Mouse (Mus musculus) heart, embryonic 15.5 days (tissue): ENCODE data around the gene Ccnf. TPM values are rescaled to one million over a fixed set of nuclear protein-coding genes. Genes with fewer than 3 reads are reported as not detected.
A peak's percentile ranks its signal among the peaks of the same experiment; 100 is the strongest.

Experiments
- ATAC-seq: fragments of 200-750 bp; cut with Nextera tagmentation; replicated peaks from 2 replicates; pipeline ENCODE4 v1.8.0; 2017; ENCODE audit warnings: low read depth, moderate TSS enrichment; ENCODE audit not compliant: insufficient number of reproducible peaks, insufficient read depth, low FRiP score
- H3K27ac ChIP-seq: fragments of 300-500 bp; sonication (generic); 2 replicates; pipeline ENCODE4 v1.5.1; 2015; ENCODE audit warnings: mild to moderate bottlenecking, inconsistent platforms
- H3K27me3 ChIP-seq: fragments of 300-500 bp; sonication (generic); 2 replicates; pipeline ENCODE4 v1.6.1; 2015; ENCODE audit warnings: inconsistent platforms
- H3K36me3 ChIP-seq: fragments of 300-500 bp; sonication (generic); 2 replicates; pipeline ENCODE4 v1.6.1; 2015; ENCODE audit warnings: mild to moderate bottlenecking, inconsistent platforms
- H3K4me1 ChIP-seq: fragments of 300-500 bp; sonication (generic); replicated peaks from 2 replicates; pipeline ENCODE4 v1.6.1; 2015; ENCODE audit warnings: inconsistent platforms
- H3K4me2 ChIP-seq: fragments of 300-500 bp; sonication (generic); 2 replicates; pipeline ENCODE4 v1.6.1; 2015; ENCODE audit warnings: inconsistent platforms, mild to moderate bottlenecking, moderate library complexity
- H3K4me3 ChIP-seq: fragments of 300-500 bp; sonication (generic); 2 replicates; pipeline ENCODE4 v1.5.1; 2015; ENCODE audit warnings: mild to moderate bottlenecking, inconsistent platforms
- H3K9ac ChIP-seq: fragments of 300-500 bp; sonication (generic); 2 replicates; pipeline ENCODE4 v1.6.1; 2015; ENCODE audit warnings: mild to moderate bottlenecking, inconsistent platforms
- H3K9me3 ChIP-seq: fragments of 300-500 bp; sonication (generic); replicated peaks from 2 replicates; pipeline ENCODE4 v1.6.1; 2016; ENCODE audit warnings: inconsistent platforms
- WGBS: fragments of 180-500 bp; shearing (Covaris S2); methylation state at CpG from one replicate; pipeline ENCODE4 v1.1.7; 2015; ENCODE audit warnings: mixed read lengths; 5-methylcytosine and 5-hydroxymethylcytosine counted together
- polyA plus RNA-seq: library from polyadenylated mRNA; unstranded; fragments of >200 nt; fragmentation: Nextera tagmentation; extraction: Ambion mirVana; gene quantifications from 2 replicates; pipeline ENCODE4 v1.2.1, GENCODE M21; 2015

Gene Ccnf
- polyA plus RNA-seq, 1 experiment from 2014 or later, result 29.2 TPM

DNA sequence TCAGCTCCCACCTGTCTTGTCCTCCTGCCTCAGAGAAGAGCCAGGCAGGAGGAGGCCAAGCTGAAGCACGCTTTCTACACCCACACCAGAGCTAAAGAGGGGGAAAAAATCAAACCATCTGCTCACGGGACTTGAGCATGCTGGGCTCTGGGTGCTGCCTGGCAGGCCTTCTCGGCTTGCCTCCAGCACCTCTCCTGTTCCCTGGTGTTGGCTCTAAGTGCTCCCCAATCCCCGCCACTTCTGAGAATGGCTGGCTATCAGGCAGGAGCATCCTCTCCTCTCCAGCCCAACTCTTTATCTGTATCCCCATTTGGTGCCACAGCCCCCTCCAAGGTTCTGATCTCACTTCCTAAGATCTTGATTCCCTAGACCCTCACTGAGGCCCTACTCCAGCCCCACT is 52.0 kb downstream of the Ccnf start:
- no peaks in the 10 kb centered on the region for H3K27me3 ChIP-seq
- H3K9me3 ChIP-seq, result no peaks in the 10 kb centered on the region
- no peaks in the 10 kb centered on the region for H3K36me3 ChIP-seq
- WGBS, result 82% methylated on average over 4 of the region's 4 CpGs
- peaks cover 49% of the 10 kb centered on the region for H3K4me1 ChIP-seq
- H3K4me3 ChIP-seq, result no peak overlapping the region
- no peak for ATAC-seq
- no peak overlapping the region for H3K9ac ChIP-seq
- no peak overlapping the region for H3K4me2 ChIP-seq
- H3K27ac ChIP-seq, result no peak overlapping the region

DNA sequence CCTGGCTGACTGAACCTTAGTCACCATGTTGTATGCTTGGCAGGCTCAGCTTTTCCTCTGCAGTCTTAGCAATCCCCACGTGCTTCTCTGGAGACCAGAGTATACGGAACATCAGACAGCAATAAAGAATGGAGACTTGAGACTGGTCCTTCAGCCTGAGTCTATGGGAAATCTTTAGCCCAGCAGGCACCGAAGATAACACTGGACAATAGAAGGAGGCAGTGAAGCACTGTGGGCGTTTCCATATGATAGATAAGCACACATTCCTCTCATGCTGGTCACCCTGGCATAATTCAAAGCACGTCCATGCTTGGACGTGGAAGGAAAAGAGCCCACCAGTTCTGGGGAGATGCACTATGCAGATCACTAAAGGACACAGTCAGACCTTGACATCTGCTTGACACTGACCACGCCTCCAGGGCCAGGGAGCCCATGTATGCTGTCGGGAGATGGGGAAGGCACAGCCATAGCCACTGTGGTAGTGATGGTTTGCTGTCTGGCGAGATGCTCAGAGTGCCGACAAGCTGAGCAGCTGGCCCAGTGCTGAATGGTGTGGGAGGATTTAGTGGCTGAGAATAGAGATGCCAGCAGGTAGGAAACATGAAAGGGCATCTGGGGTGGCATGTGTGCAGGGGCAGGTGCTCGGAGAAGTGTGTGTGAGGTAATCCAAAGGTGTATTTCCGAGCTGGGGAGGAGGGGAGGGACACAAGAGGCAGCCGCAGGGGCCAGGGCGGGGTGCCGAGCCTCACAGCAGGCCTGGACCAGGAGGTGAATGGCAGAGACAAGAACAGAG is 54.1 kb downstream of the Ccnf start:
- H3K4me3 ChIP-seq, result no peak overlapping the region
- no peaks in the 10 kb centered on the region for H3K27me3 ChIP-seq
- no peak for ATAC-seq
- WGBS, result 41% methylated on average over 15 of the region's 15 CpGs
- H3K27ac ChIP-seq, result no peak overlapping the region
- no peaks in the 10 kb centered on the region for H3K9me3 ChIP-seq
- H3K36me3 ChIP-seq, result no peaks in the 10 kb centered on the region
- H3K4me2 ChIP-seq, result no peak overlapping the region
- H3K9ac ChIP-seq, result no peak overlapping the region; the same call in 1 of the 2 replicates
- H3K4me1 ChIP-seq, result peaks cover 46% of the 10 kb centered on the region

DNA sequence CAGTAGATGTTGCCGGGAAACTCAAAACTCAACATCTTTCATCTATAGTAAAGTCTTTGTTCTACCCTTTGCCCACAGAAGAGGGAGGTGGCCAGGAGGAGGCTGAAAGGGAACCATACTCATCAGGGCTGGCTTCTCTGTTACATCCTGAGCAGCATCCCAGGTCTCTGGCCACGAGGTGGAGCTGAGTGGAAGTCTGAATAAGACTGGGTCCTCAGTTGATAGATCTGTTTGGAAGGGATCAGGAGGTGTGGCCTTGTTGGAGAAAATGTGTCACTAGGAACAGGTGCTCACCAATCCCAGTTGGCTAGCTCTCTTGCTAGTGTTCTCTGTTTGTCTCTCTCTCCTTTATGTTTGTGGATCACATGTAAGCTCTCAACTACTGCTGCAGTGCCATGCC is 55.9 kb downstream of the Ccnf start:
- Histone ChIP-seq H3K9me3 (no peaks in the 10 kb centered on the region), H3K27ac (no peak overlapping the region), H3K36me3 (no peaks in the 10 kb centered on the region), H3K27me3 (no peaks in the 10 kb centered on the region), H3K4me1 (peaks cover 53% of the 10 kb centered on the region), H3K4me3 (no peak overlapping the region), H3K9ac (no peak overlapping the region), H3K4me2 (no peak overlapping the region)
- 57% methylated on average over 2 of the region's 2 CpGs for WGBS
- no peak for ATAC-seq

DNA sequence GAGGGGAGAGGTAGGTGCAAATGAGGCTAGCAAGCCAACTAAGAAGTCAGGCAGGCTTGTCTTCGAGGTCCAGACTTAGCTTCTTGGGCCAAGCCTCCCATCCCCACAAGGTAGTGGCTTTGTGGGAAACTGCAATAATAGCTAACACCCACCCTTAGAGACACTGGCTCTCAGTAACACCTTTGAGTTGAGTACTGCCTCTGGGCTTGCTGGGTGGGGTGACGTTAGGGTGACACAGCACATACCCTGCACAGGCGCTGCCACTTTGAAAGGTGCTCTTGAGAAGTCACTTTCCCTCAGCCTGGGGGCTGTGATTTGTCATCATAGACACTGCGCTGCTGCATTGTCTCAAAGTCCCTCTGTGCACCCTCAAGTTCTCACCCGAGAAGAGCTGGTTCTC is 57.5 kb downstream of the Ccnf start:
- no peak for ATAC-seq
- Histone ChIP-seq H3K36me3 (no peaks in the 10 kb centered on the region), H3K27me3 (no peaks in the 10 kb centered on the region), H3K27ac (no peak overlapping the region), H3K9me3 (no peaks in the 10 kb centered on the region), H3K4me3 (no peak overlapping the region), H3K9ac (no peak overlapping the region), H3K4me2 (no peak overlapping the region), H3K4me1 (peaks cover 40% of the 10 kb centered on the region)
- 52% methylated on average over 5 of the region's 5 CpGs for WGBS

DNA sequence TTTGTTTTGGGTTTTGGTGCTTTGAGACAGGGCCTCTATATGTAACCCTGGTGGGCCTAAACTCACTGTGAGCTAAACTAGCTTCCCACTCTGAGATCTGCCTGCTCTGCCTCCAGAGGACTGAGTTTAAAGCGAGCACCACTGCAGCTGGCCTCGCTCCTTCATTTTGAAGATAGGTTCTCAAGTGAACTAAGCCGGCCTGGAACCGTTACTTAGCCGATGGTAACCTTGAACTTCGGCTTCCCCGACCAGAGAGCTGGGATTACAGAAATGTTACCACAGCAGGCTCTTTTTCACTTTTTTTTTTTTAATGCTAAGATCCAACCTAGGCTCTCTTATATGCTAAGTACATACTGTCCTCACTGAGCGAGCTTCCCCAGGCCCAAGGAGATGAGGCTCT is 58.0 kb downstream of the Ccnf start:
- ATAC-seq, result no peak
- Histone ChIP-seq H3K4me1 (peaks cover 40% of the 10 kb centered on the region), H3K9ac (no peak overlapping the region), H3K27ac (no peak overlapping the region), H3K27me3 (no peaks in the 10 kb centered on the region), H3K36me3 (no peaks in the 10 kb centered on the region), H3K4me2 (no peak overlapping the region), H3K9me3 (no peaks in the 10 kb centered on the region), H3K4me3 (no peak overlapping the region)
- WGBS, result 82% methylated on average over 8 of the region's 8 CpGs

GRCm38 (mm10) chr17:24192848-24193247 is 58.4 kb downstream of the Ccnf start:
- 84% methylated on average over 8 of the region's 8 CpGs for WGBS
- no peaks in the 10 kb centered on the region for H3K9me3 ChIP-seq
- peaks cover 40% of the 10 kb centered on the region for H3K4me1 ChIP-seq
- H3K9ac ChIP-seq, result no peak overlapping the region
- H3K4me2 ChIP-seq, result no peak overlapping the region
- H3K36me3 ChIP-seq, result no peaks in the 10 kb centered on the region
- H3K27ac ChIP-seq, result no peak overlapping the region
- ATAC-seq, result no peak
- H3K4me3 ChIP-seq, result no peak overlapping the region
- H3K27me3 ChIP-seq, result no peaks in the 10 kb centered on the region

DNA sequence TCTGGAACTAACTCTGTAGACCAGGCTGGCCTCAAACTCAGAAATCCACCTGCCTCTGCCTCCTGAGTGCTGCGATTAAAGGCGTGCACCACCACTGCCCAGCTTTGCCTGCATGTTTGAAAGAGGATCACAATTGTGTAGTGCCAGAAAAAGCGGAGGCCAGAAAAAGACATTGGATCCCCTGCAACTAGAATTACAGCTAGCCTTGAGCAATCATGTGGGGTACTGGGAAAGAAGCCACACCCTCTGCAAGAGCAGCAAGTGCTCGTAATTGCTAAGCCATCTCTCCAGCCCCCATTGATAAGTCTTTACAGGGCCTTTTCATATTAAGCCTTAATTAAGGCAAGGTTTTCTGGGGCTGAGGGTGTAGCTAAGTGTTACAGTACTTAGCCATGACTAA is 59.8 kb downstream of the Ccnf start:
- ATAC-seq, result no peak
- Histone ChIP-seq H3K27me3 (no peaks in the 10 kb centered on the region), H3K36me3 (no peaks in the 10 kb centered on the region), H3K9me3 (no peaks in the 10 kb centered on the region), H3K4me3 (no peak overlapping the region), H3K4me2 (no peak overlapping the region), H3K4me1 (peaks cover 29% of the 10 kb centered on the region), H3K27ac (0 out of 2 replicates have a peak overlapping the region, but pooled peaks have one; percentile 38), H3K9ac (no peak overlapping the region)
- 76% methylated on average over 4 of the region's 4 CpGs for WGBS

GRCm38 (mm10) chr17:24190934-24191333 is 60.4 kb downstream of the Ccnf start:
- H3K9ac ChIP-seq, result no peak overlapping the region
- no peaks in the 10 kb centered on the region; the same call in 1 of the 2 replicates for H3K36me3 ChIP-seq
- no peak overlapping the region for H3K4me2 ChIP-seq
- no peaks in the 10 kb centered on the region for H3K9me3 ChIP-seq
- no peaks in the 10 kb centered on the region for H3K27me3 ChIP-seq
- no peak for ATAC-seq
- H3K4me3 ChIP-seq, result no peak overlapping the region
- H3K4me1 ChIP-seq, result peaks cover 25% of the 10 kb centered on the region
- H3K27ac ChIP-seq, result no peak overlapping the region
- 79% methylated on average over 2 of the region's 2 CpGs for WGBS

DNA sequence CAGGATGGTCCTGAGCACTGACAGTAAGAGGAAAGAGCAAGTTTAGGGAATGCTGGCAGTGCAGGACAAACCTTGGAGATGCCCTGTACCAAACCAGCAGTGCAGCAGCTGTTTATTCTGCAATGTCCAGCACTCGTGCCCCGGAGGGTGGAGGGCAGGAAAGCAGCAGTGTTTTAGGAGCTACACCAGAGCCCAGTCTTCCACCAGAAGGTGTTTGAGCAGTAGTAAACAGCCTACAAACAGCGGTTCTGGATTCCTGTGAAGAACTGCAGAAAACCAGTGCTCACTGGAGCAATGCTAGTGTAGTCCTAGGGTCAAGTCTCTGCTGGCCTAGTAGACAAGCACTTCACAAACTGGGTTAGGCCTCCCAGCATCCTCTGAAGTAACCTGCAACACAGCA is 77.0 kb downstream of the Ccnf start:
- Histone ChIP-seq H3K4me2 (no peak overlapping the region), H3K4me3 (no peak overlapping the region), H3K27me3 (no peaks in the 10 kb centered on the region), H3K9ac (no peak overlapping the region), H3K36me3 (no peaks in the 10 kb centered on the region), H3K4me1 (peaks cover 11% of the 10 kb centered on the region), H3K27ac (no peak overlapping the region), H3K9me3 (no peaks in the 10 kb centered on the region)
- no peak for ATAC-seq
- WGBS, result 75% methylated on average over 3 of the region's 3 CpGs

- Histone ChIP-seq H3K9me3 (no peaks in the 10 kb centered on the region), H3K27me3 (no peaks in the 10 kb centered on the region), H3K27ac (no peak overlapping the region), H3K4me2 (no peak overlapping the region), H3K4me1 (peaks cover 11% of the 10 kb centered on the region), H3K36me3 (no peaks in the 10 kb centered on the region), H3K4me3 (no peak overlapping the region), H3K9ac (no peak overlapping the region)
- no peak for ATAC-seq
- 2% methylated on average over 3 of the region's 3 CpGs for WGBS
These were observed 77.9 kb downstream of the Ccnf start for GRCm38 (mm10) chr17:24173423-24173822.
